Mouse (Mus musculus) gastrocnemius, adult 8-10 months (tissue): ENCODE data around the gene Olfr1373. TPM values are rescaled to one million over a fixed set of nuclear protein-coding genes. Genes with fewer than 3 reads are reported as not detected.

Source experiments
- DNase-seq, 2 experiments: peaks; one replicate each; pipeline ENCODE4 v3.0.0; 2022; ENCODE audit warnings: low spot score in 2 of 2
- microRNA-seq: library from miRNA; unstranded; fragments of <30 nt; microRNA quantifications from one replicate; pipeline ENCODE4 v1.2.0, GENCODE M21; 2022
- total RNA-seq, 4 experiments: library from RNA; stranded (reverse); gene quantifications; 2 replicates each; pipeline ENCODE4 v1.2.4; 2022

Olfr1373 gene
- total RNA-seq, 4 experiments from 2014 or later: not detected

DNA sequence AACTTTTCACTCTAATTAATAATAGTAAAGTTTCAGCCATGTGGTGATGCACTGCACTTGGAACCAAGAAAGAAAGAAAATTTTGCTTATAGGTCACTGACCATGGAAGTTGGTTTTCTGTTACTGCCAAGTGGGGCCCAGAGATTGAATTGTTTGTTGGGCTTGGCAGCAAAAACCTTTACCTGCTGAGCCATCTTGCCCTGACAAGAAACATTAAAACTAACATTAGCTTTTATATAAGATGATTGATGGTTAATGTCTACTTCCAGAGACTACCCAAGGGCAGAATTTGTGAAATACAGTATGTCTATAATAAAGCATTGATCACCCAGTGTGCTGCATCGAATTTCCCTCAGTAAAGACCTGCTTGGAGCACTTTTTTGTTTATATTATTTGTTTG lies 38.9 kb downstream of the Olfr1373 start:
- no peak for DNase-seq

DNA sequence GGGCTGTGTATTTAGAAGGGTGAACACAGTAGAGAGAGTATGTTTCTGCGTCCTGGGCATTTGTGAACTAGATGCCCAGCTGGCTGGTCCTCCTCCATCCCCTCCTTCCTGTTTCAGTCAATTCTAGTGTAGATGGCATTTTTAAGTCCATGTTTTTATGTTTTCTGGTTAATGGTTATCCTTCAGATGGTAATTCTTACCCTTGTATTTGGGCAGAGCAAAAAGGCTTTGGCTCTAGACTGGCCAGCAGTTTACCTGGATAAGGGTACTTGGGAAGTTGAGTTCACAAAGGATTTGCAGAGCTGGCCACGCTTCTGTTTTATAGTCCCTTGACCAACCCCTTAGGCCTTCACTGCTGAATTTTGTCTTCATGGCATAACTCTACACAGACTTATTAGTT lies 39.3 kb downstream of the Olfr1373 start:
- DNase-seq: no peak

DNA sequence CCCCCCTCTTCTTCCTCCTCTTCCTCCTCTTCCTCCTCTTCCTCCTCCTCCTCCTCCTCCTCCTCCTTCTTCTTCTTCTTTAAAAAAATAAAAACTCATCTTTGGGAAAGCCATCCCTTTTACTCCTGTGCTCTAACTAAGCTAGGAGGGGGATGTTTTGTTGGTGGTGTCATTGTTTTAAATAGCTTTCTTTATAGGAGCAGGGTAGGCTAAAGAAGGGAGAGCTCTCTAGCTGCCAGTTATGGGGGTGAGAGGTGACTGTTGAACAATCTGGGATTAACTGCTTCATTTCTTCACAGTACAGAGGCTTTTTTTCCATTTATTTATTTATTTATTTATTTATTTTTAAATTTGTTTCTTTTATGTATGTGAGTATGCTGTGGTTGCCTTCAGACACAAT lies 39.8 kb downstream of the Olfr1373 start:
- no peak for DNase-seq

DNA sequence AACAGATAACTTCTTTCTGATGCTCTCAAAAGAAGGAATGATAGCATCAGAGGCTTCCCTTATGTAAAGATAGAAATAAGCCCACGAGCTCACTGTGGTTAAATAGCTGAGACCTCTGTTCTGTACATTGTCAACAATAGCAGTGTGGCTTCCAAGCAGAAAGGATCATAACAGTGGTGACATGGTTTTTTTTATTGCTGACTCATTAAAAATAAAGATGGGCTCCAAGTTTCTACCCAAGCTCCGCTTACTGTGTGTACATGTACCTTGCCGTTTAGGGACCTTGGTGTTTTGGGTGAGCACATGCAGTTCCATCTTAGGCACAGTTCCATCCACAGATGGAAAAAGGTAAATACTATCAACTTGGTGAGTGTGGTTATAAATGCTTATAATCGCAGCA lies 42.4 kb downstream of the Olfr1373 start:
- DNase-seq: no peak

DNA sequence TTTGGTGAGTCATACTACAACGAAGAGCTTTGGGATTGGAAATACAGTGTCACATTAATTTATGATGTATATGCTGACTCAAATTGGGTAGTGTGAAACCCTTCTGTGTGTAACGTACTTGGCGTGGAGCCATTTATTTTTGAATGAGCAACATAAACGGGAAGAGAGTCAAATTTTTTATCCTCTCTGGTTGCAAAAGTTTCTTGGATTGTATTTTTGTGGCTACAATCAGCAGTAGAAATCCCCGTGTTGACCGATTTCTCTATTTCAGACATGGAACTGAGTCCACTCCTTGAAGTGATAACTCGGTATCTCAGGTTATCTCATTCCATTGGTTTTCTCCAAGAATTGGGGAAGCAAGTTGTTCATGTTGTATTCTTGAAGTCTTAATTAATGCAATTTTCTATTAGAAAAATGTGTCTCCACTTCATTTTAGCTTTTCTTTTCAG lies 45.5 kb downstream of the Olfr1373 start:
- no peak for DNase-seq

DNA sequence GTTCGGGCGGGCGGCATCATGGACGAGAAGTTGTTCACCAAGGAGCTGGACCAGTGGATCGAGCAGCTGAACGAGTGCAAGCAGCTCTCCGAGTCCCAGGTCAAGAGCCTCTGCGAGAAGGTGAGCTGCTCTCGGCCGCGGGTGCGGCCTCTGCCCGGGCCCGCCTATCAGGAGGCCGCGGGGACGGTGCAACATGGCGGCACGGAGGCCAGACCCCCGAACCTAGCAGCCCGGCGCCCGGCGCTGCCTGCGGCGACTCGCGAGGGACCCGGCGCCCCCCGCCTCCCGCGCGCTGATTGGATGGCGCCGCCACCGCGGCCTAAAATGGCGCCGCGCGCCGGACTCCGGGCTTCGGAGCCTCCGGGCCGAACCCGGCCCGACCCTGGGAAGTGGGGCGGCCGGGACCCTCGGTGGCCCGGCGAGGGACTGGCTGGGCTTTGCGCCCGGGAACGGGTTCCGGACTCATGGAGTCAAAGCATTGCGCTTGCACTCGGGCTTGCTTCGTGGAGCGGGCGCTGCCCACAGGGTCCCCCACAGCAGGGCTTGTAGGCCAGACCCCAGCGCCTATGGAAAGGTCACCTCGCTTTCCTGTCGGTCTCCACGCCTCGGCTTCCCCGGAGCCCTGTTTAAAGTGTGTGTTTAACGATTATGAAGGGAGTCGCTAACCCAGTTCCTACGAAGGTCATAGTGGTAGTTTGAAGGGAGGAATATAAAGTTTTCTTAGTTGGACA lies 46.1 kb downstream of the Olfr1373 start:
- DNase-seq: peak; percentile 27 to 53

DNA sequence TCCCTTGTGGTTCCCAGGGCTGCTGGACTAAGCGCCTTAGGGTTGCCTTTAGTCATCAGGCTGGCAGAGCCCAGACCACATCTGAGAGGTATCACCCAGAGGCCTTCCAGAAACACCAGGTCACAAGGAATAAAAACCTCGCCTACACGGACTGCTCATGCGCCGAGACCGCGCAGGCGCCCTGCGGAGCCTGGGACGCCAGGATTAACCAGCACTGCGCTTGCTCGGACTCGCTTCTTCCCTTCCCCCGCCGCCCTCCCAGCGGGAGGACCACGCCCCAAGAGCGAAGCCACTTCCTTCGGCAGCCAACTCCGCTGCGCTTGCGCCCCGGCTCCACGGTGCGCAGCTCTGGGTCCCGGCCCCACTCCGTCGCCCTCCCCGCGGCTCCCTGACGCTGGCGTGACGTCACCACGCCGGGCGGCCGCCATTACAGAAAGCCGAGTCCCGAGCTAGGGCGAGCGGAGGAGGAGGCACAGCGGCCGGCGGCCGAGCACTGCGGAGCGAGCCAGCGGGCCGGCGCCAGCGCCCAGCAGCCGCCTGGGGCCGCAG lies 46.9 kb downstream of the Olfr1373 start, which contains the start of gene Ppp2ca:
Ppp2ca (plus strand) TSS at position 284 of the 549 bp plus-strand sequence.
- peak; percentile 97 to 98 for DNase-seq

DNA sequence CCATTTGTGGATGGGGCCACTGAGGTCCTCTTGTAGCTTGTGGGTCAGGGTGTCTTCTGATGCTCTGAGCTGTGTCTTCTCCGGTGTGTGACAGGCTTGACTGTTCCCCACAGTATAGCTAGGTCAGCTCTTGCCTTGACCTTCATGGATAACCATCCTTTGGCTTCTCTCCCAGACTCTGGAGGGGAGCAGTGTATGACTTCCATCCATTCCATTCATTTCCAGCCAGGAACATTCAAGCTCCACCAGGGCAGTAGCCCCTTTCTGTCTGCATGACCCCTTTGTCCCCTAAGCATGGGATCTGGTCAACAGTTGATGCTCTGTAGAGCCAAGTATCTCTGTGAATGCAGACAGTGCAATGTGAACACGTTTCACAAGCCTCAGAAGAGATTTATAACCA lies 47.7 kb downstream of the Olfr1373 start:
- no peak for DNase-seq

DNA sequence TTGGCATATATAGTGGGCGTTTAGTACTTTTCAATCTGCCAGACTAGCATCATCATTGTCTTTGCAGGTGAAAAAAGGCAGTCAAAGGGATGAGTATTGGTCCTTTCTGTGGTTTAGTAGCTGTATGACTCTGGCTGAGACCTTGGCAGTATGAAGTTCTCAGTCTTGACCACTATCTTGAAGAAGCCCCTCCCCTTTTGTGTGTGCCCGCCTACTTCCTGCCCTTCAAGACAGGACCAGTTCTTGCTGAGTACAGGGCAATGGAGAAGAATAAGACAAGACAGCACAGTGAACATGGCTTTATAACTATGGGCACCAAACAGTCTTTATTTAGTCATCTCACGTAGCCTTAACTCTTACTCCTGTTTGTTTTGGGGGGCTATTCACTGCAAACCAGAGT lies 48.3 kb downstream of the Olfr1373 start:
- no peak for DNase-seq

Small RNA genes within 50 kb of the gene (microRNA-seq; reads per million reads assigned to microRNA genes)
- not detected for gene Gm24157
- 87.3 reads per million, percentile 49 among the genes with 10 or more reads in this experiment for gene Mir3061

Other genes starting within 250 kb of the Olfr1373 start
- gene Cdkn2aipnl, start 177.9 kb downstream of the Olfr1373 start, total RNA-seq: 10 to 100 TPM; 26.1 to 41.4 (median 30.0) TPM
- 100 to 1,000 TPM; 518 to 669 (median 555) TPM for gene Ube2b, start 144.8 kb downstream of the Olfr1373 start, total RNA-seq
- 1 to 10 TPM; 2.6 to 5.9 (median 3.0) TPM for gene Cdkl3, start 141.3 kb downstream of the Olfr1373 start, total RNA-seq
- gene Ppp2ca, start 46.8 kb downstream of the Olfr1373 start, total RNA-seq: 10 to 100 TPM; 38.1 to 44.0 (median 41.0) TPM
- not detected for gene Olfr1371, start 68.5 kb upstream of the Olfr1373 start, total RNA-seq
- 100 to 1,000 TPM; 285 to 312 (median 290) TPM for gene Skp1a, start 86.5 kb upstream of the Olfr1373 start, total RNA-seq
- under 1 TPM; 0.31 to 0.39 (median 0.34) TPM for gene Tcf7, start 137.5 kb upstream of the Olfr1373 start, total RNA-seq
- gene Vdac1, start 215.3 kb upstream of the Olfr1373 start, total RNA-seq: 1,000 to 10,000 TPM; 1,279 to 1,529 (median 1,458) TPM